Mouse (Mus musculus) limb, embryonic 11.5 days (tissue): ENCODE measurements around the gene Tln1. TPM values are rescaled to one million over a fixed set of nuclear protein-coding genes. Genes with fewer than 3 reads are reported as not detected.

Source experiments
- ATAC-seq: fragments of 200-750 bp; cut with Nextera tagmentation; 2 replicates; pipeline ENCODE4 v1.8.0; 2017; ENCODE audit warnings: low read depth; ENCODE audit not compliant: insufficient number of reproducible peaks, low FRiP score, low TSS enrichment
- DNase-seq: peaks from one replicate; pipeline ENCODE4 v3.0.0-alpha.2; 2015; ENCODE audit warnings: low spot score
- H3K27ac ChIP-seq: fragments of 300-500 bp; sonication (generic); replicated peaks from 2 replicates; pipeline ENCODE4 v1.5.1; 2014; ENCODE audit warnings: low read depth, mild to moderate bottlenecking, low read length
- H3K27me3 ChIP-seq: fragments of 300-500 bp; sonication (generic); 2 replicates; pipeline ENCODE4 v1.6.1; 2014; ENCODE audit warnings: mild to moderate bottlenecking, low read length, mixed read lengths; ENCODE audit not compliant: control insufficient read depth, insufficient read depth
- H3K36me3 ChIP-seq: fragments of 300-500 bp; sonication (generic); 2 replicates; pipeline ENCODE4 v1.6.1; 2014; ENCODE audit warnings: mild to moderate bottlenecking, low read length, moderate library complexity, mixed read lengths; ENCODE audit not compliant: control insufficient read depth, insufficient read depth
- H3K4me1 ChIP-seq: fragments of 300-500 bp; sonication (generic); 2 replicates; pipeline ENCODE4 v1.6.1; 2014; ENCODE audit warnings: low read length, mixed read lengths; ENCODE audit not compliant: control insufficient read depth, insufficient read depth
- H3K4me2 ChIP-seq: fragments of 300-500 bp; sonication (generic); 2 replicates; pipeline ENCODE4 v1.6.1; 2014; ENCODE audit warnings: low read depth, mild to moderate bottlenecking, moderate library complexity; ENCODE audit not compliant: severe bottlenecking
- H3K4me3 ChIP-seq: fragments of 300-500 bp; sonication (generic); 2 replicates; pipeline ENCODE4 v1.5.1; 2014; ENCODE audit warnings: low read depth, low read length
- H3K9ac ChIP-seq: fragments of 300-500 bp; sonication (generic); 2 replicates; pipeline ENCODE4 v1.6.1; 2014; ENCODE audit warnings: mild to moderate bottlenecking, low read length
- H3K9me3 ChIP-seq: fragments of 300-500 bp; sonication (generic); 2 replicates; pipeline ENCODE4 v1.6.1; 2016; ENCODE audit warnings: low read length; ENCODE audit not compliant: control insufficient read depth
- WGBS: fragments of 180-500 bp; shearing (Covaris S2); extraction: QIAGEN DNeasy Blood & Tissue Kit; methylation state at CpG from one replicate; pipeline ENCODE4 v1.1.7; 2014; 5-methylcytosine and 5-hydroxymethylcytosine counted together
- polyA plus RNA-seq: library from polyadenylated mRNA; unstranded; fragments of >200 nt; fragmentation: Nextera tagmentation; extraction: Ambion mirVana; gene quantifications from 2 replicates; pipeline ENCODE4 v1.2.1, GENCODE M21; 2014

Tln1 gene
- polyA plus RNA-seq, 1 experiment from 2014 or later, result 39.5 TPM

DNA sequence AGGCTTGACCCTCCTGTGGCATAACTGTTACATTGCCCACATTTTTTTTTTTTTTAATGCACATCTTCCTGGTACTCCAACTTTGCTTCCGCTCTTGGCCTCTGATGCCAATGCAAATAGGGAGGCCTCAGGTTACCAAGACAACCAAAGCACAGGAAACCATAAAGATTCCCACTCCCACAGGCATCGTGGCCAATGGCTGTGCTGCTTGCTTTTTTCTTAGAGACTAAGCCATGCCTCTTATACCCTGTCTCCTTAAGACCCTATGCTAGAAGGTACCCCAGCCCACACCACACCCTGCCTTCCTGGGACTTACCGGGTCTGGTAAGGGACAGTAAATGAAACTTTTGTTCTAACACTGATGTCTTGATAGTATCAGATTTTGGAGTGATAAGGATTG, 31.0 kb upstream of the Tln1 start:
- DNase-seq (no peak), ATAC-seq (no peak)
- H3K9me3 ChIP-seq, result no peaks in the 10 kb centered on the region
- no peak overlapping the region for H3K4me2 ChIP-seq
- 0 out of 2 replicates have a peak, but pooled peaks cover 5% of the 10 kb centered on the region for H3K4me1 ChIP-seq
- 55% methylated on average over 3 of the region's 3 CpGs for WGBS
- no peaks in the 10 kb centered on the region for H3K36me3 ChIP-seq
- no peak overlapping the region for H3K4me3 ChIP-seq
- H3K9ac ChIP-seq, result no peak overlapping the region
- H3K27ac ChIP-seq, result no peak overlapping the region
- no peaks in the 10 kb centered on the region for H3K27me3 ChIP-seq

DNA sequence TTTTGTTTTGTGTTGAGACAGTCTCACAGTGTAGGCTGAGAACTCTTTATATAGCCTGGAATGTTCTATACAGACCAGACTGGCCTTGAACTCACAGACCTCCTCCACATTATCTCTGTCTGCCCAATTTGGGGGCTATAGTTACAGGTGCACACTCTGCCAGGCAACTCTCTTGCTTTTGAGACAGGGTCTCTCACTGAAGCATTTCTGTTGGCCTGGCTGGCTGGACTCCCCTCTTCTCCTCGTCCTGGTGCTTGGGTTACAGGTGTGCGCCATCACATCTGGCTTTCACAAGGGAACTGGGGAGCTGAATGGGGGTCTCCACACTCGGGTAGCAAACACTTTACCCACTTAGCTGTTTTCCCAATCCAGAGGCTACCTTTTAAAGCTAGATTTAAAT, 29.5 kb upstream of the Tln1 start:
- H3K4me2 ChIP-seq, result no peak overlapping the region
- WGBS, result 73% methylated on average over 3 of the region's 3 CpGs
- no peaks in the 10 kb centered on the region for H3K36me3 ChIP-seq
- no peaks in the 10 kb centered on the region for H3K27me3 ChIP-seq
- DNase-seq, result no peak
- H3K9ac ChIP-seq, result no peak overlapping the region
- ATAC-seq, result no peak
- no peak overlapping the region for H3K4me3 ChIP-seq
- no peaks in the 10 kb centered on the region for H3K9me3 ChIP-seq
- H3K4me1 ChIP-seq, result 0 out of 2 replicates have a peak, but pooled peaks cover 5% of the 10 kb centered on the region
- H3K27ac ChIP-seq, result no peak overlapping the region

DNA sequence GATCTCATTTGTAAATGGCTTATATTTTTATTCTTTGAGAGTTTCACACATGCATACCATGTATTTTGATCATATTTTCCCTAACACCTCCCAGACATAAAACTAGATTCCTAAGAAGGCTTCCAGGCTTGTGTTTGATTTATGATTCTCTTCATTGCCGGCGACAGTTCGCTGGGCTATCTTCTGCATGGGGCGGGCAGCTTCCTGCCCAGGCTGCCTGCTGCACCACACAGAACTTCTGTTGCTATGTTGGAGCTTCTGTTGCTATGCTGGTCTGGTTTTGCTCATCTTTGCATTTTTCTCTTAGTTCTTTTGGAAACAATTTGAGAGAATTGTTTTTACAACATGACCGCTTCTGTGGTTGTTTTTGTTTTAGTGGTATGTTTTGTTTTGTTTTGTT, 29.1 kb upstream of the Tln1 start:
- H3K27me3 ChIP-seq, result no peaks in the 10 kb centered on the region
- no peak overlapping the region for H3K4me3 ChIP-seq
- H3K4me2 ChIP-seq, result no peak overlapping the region
- H3K4me1 ChIP-seq, result 0 out of 2 replicates have a peak, but pooled peaks cover 5% of the 10 kb centered on the region
- no peaks in the 10 kb centered on the region for H3K36me3 ChIP-seq
- H3K9ac ChIP-seq, result no peak overlapping the region
- WGBS, result 77% methylated on average over 5 of the region's 5 CpGs
- ATAC-seq (no peak), DNase-seq (no peak)
- H3K27ac ChIP-seq, result no peak overlapping the region
- H3K9me3 ChIP-seq, result no peaks in the 10 kb centered on the region

DNA sequence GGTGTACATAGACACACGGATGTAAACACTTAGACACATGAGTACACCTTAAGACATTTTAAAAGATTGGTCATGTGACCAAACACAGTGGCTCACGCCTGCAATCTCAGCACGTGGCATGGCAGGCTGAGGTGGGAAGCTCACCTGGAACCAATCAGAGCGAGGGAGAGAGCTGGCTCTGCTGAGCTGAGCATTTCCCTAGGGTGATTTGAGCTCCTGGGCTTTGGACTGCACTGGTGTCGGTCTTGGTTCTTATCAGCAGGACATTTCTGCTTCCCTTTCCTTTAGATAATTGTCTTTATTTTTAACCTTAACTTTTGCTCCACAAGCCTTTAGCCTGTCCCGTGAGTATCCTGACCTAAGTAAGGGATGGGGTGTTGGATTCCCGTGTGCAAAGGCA, 25.2 kb upstream of the Tln1 start:
- 0 out of 2 replicates have a peak, but pooled peaks cover 6% of the 10 kb centered on the region for H3K4me1 ChIP-seq
- peaks cover 6% of the 10 kb centered on the region; the same call in 1 of the 2 replicates for H3K36me3 ChIP-seq
- H3K4me3 ChIP-seq, result no peak overlapping the region
- H3K9ac ChIP-seq, result no peak overlapping the region
- no peak overlapping the region for H3K4me2 ChIP-seq
- H3K9me3 ChIP-seq, result no peaks in the 10 kb centered on the region
- H3K27me3 ChIP-seq, result no peaks in the 10 kb centered on the region
- H3K27ac ChIP-seq, result no peak overlapping the region
- no peak for ATAC-seq
- 48% methylated on average over 7 of the region's 7 CpGs for WGBS
- peak; percentile 27 for DNase-seq

DNA sequence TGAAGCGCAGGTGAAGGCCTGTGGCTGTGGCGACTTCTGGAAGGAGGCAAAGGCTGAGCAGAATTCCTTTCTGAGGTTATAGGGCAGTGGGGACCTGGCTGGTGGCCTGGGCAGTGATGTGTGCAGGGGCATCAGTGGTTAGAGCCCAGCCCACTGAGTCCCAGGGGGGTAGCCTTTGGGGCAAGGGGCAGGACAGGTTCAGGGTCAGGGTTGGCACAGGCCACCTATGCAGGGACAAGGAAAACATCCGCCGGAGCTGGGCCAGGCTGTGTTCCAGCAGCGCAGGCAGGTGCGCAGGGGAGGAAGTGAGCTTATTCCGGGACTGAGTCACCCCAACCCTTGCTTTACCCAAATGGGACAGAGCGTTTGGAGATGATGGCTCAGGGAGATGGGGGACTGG, 23.9 kb upstream of the Tln1 start:
- Histone ChIP-seq H3K9ac (peak overlapping the region; percentile 32; the same call in 1 of the 2 replicates), H3K4me2 (no peak overlapping the region), H3K27ac (no peak overlapping the region), H3K4me3 (no peak overlapping the region), H3K4me1 (0 out of 2 replicates have a peak, but pooled peaks cover 6% of the 10 kb centered on the region), H3K27me3 (no peaks in the 10 kb centered on the region), H3K36me3 (peaks cover 13% of the 10 kb centered on the region; the same call in 1 of the 2 replicates), H3K9me3 (no peaks in the 10 kb centered on the region)
- WGBS, result 78% methylated on average over 8 of the region's 8 CpGs
- DNase-seq (no peak), ATAC-seq (no peak)

DNA sequence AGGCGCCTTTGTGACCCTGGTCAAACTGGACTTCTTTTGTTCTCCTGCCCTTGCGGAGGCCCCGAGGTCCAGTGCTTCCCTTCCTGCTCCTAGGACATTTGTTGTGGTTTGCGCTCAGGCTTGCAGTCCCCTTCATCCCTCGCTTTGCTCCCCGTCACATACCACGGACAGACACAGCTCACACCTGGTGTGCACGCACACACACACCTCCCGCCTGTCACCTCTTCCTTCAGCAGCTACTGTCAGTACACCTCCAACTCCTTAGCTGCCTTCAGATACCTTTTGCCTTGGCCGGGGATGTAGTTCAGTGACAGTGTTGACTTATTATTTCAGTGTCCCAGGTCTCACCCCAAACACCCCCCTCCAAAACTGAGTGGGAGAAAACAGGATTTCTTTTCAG, 23.2 kb upstream of the Tln1 start:
- ATAC-seq (no peak), DNase-seq (no peak)

DNA sequence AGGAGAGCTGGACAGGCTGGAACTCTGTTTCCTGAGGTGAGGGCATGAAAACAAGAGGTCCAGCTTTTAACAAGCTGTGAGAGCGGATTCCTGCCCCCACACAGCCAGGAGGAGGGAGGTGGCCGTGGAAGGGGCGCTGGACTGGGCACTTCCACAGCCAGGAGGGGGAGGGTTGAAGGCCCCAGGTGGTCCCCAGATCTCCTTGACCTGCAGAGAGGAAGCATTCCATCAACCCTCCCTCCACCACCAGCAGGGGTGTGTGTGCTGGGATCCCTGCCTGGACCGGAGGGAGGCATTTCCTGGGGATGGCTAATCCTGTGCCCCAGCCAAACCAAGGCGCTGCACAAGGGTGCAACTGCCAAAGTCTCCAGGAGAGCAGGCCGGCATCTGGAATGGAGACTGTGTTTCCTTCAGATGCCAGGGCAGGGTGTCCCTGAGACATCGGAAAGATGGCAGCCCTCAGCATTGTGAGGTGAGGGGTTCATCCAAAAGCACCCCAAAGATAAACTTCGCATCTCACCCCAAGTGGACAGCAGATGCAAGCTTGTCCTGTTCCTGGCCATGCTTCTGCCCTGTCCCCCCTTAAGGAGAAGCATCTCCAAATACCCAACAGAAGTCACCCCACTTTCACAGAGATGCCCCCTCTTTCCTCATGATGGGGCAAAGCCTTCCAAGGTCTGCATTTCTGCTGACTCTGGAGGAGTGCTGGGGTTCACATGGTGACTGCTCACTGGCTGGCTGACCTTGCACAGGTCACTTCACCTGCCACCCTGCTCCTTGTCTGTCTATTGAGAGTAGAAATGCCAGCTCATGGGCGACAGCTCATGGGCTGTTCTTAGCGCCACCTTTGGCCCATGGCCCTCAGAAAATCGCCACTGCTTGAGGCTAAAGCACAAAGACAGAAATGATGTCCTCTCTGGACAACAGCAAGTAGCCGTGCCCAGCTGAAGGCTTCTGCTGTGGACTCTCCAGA, 22.2 kb upstream of the Tln1 start, which contains the start of gene Msmp:
TSS of gene Msmp (minus strand) at position 51 of the 973 bp plus-strand sequence.
- DNase-seq (no peak), ATAC-seq (no peak)
- Histone ChIP-seq H3K4me3 (no peak within 1 kb of the TSS), H3K4me1 (peaks cover 10% of the 10 kb centered on the region; the same call in 1 of the 2 replicates), H3K27ac (no peak within 1 kb of the TSS), H3K4me2 (no peak within 1 kb of the TSS), H3K27me3 (no peaks in the 10 kb centered on the region), H3K9me3 (no peaks in the 10 kb centered on the region), H3K36me3 (peaks cover 18% of the 10 kb centered on the region), H3K9ac (0 out of 2 replicates have a peak within 1 kb of the TSS, but pooled peaks have one; percentile 12)
- 66% methylated on average over 12 of the region's 12 CpGs for WGBS

More for the DNA sequence above, 23.2 kb upstream of the Tln1 start:
- H3K27me3 ChIP-seq, result no peaks in the 10 kb centered on the region
- WGBS, result 63% methylated on average over 10 of the region's 10 CpGs
- no peak overlapping the region for H3K9ac ChIP-seq
- H3K36me3 ChIP-seq, result peaks cover 16% of the 10 kb centered on the region
- H3K4me1 ChIP-seq, result 0 out of 2 replicates have a peak, but pooled peaks cover 6% of the 10 kb centered on the region
- H3K4me2 ChIP-seq, result no peak overlapping the region
- no peak overlapping the region for H3K27ac ChIP-seq
- H3K9me3 ChIP-seq, result no peaks in the 10 kb centered on the region
- no peak overlapping the region for H3K4me3 ChIP-seq

DNA sequence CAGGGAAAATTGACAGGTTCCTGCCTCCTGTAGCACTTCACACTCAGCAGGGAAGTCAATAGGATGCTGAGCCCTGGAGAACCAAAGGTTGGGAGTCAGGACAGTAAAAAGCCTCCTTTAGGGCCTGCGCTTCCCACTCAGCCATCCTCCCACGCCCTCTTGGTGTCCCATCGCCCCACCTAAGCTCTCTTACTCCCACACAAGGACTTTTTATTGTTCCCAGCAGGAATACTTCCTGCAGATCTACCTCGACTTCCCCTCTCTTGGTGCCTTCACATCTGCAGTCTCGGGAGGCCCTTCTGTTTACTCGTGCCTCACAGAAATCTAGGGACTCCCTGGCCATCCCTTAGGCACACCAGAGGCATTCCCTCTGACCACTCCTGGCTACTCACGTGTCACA, 20.9 kb upstream of the Tln1 start:
- WGBS, result 72% methylated on average over 7 of the region's 7 CpGs
- H3K27ac ChIP-seq, result no peak overlapping the region
- H3K9me3 ChIP-seq, result no peaks in the 10 kb centered on the region
- no peak overlapping the region for H3K4me2 ChIP-seq
- no peak overlapping the region for H3K9ac ChIP-seq
- no peak overlapping the region for H3K4me3 ChIP-seq
- DNase-seq (no peak), ATAC-seq (no peak)
- peaks cover 14% of the 10 kb centered on the region; the same call in 1 of the 2 replicates for H3K4me1 ChIP-seq
- peaks cover 18% of the 10 kb centered on the region for H3K36me3 ChIP-seq
- no peaks in the 10 kb centered on the region for H3K27me3 ChIP-seq
